Mouse (Mus musculus): ENCODE measurements at regions not wholly inside any gene's neighbourhood (a gene's known extent, or its start where the extent isn't known, plus 50 kb on each side); places are given as distances from the start of the nearest gene placed in this dataset.

DNA sequence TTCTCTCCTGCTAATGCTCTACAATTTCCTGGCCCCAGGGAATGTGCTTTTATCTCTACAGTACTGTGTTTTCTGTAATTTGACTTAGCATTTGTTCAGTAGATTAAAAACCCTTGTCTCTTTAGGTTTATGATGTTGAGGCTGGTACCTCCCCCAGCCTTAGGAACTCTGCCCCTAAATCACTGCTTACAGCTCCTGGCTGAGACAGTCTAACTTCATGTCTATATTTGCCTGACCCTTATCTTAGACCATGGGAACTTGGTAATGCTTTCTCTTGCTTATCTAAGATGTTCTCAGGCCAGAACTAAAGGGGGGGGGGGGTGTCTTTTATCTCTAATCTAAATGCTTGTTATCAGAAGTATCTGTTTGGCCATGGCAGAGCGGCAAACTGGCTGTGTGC is 160.1 kb upstream of the Mmadhc start:
- in situ Hi-C loops (cut with MboI, MseI): no loop called here

DNA sequence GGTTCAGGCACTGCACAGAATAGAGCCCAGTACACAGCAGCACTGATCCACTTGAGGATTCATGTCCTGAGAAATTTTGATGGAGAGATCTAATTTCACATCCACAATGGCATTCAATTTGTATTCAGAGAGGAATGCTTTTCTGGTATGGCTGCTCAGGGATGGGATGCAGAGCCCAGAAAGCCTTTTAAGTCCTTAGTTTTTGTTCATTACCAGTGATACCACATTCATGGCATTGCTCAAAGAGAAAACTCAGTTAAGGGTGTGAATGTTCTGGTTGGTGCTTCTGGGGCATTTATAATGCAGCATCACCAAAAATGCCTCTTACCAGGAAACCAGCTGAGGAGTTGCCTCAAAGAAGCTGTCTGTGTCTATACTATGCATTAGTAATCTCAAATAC is 151.5 kb upstream of the Mmadhc start:
- in situ Hi-C loops (cut with MboI, MseI): no loop called here

- in situ Hi-C loops (cut with MboI, MseI): no loop called here
Measured at GRCm38 (mm10) chr2:50445963-50446485, 149.4 kb upstream of the Mmadhc start.

GRCm38 (mm10) chr2:50440333-50440732 is 143.7 kb upstream of the Mmadhc start:
- in situ Hi-C loops (cut with MboI, MseI): no loop called here

DNA sequence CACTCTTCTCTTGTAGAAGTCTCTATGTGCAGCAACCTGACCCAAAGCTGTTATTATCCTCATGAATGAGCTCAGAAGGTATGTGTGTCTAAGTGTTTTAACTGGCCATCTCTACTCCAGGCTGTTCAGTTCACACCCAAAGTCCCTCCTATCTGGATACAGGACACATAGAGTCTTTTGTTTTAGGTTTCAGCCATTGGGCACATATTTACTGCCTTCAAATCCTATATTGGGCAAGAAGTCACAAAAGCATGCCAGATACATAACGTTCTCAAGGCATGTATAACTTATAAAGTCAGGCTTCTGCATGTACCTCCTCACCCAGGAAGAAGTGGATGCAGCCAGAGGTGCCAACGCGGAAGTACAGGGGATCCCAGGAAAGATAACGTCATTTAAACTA is 136.6 kb upstream of the Mmadhc start:
- in situ Hi-C loops (cut with MboI, MseI): no loop called here

DNA sequence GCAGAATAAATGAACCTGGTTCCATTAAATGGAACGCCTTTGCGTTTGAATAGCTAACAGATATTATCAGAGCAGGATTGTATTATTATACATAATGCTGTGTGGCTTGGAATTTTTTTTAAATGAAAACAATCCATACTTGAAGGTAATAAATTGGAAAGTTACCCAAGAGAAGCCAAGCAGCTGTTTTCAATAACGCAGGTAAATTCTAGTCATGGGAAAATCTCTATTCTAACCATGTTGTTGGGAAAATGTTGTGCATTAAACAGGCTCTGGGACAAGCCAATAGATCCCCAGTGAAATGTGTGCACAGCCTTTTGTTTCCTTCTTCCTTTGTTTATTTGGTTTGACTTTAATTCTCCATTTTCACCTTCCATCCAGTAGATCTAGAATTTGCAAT is 128.6 kb upstream of the Mmadhc start:
- in situ Hi-C loops (cut with MboI, MseI): no loop called here

GRCm38 (mm10) chr2:50419648-50420047 is 123.0 kb upstream of the Mmadhc start:
- in situ Hi-C loops (cut with MboI, MseI): no loop called here

- in situ Hi-C loops (cut with MboI, MseI): no loop called here
Measured at GRCm38 (mm10) chr2:50417643-50418042, 121.0 kb upstream of the Mmadhc start.

DNA sequence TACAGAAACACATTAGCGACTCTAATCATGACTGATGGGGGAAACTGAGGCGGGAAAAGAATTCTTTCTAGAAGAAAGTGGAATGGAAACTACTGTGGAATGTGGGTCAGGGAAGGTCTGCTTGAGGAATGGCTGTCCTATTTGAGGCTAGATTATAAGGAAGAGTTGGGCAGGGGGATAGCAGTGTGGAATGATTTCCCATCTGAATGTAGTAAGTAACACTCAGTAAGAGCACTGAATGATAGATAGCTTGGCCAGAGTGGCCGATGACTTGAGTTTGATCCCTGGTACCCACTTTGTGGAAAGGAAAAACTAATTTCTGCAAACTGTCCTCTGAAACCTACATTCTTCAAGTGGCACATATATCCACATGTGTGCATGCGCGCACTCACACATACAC is 120.5 kb upstream of the Mmadhc start:
- in situ Hi-C loops (cut with MboI, MseI): no loop called here

DNA sequence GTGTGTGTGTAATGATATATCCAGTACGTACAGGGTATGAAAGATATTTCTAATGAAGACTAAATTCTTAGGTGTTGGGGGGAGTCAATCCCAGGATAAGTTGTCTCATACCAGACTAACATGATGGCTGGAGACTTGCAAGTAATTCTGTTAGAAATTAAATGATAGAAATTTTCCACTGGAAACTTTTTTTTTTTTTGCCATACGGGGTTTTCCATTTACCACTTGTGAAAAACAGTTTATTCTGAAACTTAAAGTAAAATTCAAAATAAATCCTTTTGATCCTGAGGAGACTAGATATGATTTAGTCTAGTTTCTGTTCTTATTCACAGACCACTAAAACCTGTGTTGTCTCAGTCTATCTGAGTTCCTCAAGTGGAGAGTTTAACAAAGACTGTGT is 119.5 kb upstream of the Mmadhc start:
- in situ Hi-C loops (cut with MboI, MseI): no loop called here

DNA sequence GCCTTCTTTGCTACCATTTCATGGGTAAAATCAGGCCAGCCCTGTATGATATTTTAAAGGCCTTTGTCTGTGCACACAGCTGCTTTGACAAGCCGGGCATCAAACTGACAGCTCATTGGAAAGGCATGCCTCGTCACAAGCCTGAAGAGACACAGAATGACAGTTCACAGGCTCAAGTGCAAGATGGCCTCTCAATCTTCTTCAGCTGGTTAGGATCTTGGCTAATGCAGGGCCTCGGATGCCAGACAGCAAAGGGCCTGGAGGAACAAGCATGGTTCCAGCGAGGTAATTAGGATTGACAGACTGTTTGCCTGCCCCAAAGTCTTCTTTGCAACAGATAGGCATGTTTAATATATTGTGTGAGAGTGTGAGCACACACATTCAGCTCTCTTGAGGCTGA is 109.3 kb upstream of the Mmadhc start:
- in situ Hi-C loops (cut with MboI, MseI): no loop called here

- in situ Hi-C loops (cut with MboI, MseI): no loop called here
Measured at GRCm38 (mm10) chr2:50403106-50403505, 106.5 kb upstream of the Mmadhc start.

DNA sequence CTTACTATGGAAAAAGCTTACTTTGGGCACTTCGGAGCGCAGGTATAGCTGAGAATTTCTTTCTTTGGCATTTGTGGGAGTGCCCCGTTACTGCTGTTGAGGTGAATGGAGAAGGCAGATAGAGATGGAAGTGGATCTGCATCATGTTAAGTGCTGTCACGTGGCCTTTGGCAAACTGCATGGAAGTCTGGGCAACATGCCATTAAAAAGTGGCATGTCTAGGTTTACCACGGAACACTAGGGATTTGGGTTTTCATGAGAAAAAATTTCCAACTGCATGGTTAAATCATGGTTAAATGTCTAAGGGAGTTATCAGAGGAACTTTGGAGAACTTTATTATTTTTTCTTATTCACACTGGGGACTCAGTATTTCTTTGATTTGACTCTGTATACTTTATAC is 102.0 kb upstream of the Mmadhc start:
- in situ Hi-C loops (cut with MboI, MseI): no loop called here

DNA sequence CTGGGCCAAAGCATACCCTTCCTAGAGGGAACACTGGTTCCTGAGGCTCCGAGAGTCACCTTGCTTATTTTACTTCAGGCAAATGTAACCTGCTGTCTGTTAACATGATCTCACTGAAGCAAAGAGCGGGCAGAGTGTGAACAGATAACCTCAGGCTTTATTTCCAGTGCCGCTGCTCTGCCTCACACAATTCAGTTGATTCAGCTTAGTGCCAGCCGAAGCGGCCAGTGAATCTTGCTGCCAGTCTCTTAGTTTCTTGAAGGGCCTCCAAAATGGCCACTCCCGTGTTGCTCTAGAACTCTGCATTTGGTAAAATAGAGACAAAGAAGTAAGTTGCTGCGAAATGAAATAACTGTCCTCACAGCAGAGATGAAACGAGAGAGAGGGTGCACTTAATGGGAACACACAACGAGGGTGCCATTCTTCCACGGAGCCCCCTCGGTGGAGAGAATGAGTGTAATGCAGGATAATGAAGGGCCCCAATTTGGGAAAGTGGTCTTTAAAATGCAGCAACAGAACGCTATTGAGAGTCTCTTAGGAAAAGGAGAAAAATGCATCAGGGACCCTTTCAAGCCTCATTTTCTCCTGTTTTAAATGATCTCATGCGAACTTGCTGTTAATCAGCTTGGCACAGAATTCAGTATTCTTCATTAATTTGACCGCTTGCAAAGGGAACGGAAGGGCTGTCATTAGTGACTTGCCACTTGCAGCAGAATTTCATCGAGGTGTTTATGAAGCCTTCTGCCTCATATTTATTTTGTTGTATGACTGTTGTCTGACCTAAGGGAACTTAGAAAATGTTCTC is 81.2 kb upstream of the Mmadhc start:
- in situ Hi-C loops (cut with MboI, MseI): no loop called here

DNA sequence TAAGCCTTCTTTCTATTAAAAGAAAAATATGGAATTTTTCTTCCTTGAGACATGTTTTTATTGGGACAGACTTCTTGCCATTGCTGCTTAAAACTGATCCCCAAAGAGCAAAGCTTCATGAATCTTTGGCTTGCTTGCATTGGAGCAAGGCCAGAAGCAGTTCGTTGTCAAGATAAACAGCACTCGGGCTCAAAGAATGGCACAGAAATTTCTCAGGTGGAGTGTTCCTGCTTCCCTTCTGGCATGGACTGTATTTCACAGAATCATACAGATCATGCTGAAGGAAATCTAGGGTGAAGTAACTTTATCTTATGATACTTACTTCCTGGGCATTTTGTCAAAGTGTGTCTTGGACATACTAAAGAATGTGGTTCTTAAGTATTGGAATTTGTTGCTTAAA is 77.0 kb upstream of the Mmadhc start:
- in situ Hi-C loops (cut with MboI, MseI): no loop called here

GRCm38 (mm10) chr2:50373006-50373405 is 76.4 kb upstream of the Mmadhc start:
- in situ Hi-C loops (cut with MboI, MseI): no loop called here

DNA sequence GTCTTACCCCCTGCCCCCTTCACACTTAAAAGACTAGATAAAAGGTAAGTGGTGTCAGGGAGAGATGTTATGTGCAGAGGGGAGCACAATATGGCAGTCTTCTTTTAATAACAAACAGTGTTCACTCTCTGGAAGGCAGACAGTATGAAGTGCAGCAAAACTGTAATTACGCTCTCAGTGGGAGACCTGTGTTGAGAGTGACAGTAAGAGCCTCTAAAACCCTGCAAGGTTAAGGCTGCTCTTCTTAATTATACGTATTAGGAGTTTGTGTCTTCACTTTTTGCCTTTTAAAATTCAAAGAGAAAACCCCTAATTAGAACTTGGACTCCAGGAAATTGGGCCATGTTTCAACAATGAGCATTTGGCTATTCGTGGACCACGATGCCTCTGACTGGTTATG is 72.2 kb upstream of the Mmadhc start:
- in situ Hi-C loops (cut with MboI, MseI): no loop called here

DNA sequence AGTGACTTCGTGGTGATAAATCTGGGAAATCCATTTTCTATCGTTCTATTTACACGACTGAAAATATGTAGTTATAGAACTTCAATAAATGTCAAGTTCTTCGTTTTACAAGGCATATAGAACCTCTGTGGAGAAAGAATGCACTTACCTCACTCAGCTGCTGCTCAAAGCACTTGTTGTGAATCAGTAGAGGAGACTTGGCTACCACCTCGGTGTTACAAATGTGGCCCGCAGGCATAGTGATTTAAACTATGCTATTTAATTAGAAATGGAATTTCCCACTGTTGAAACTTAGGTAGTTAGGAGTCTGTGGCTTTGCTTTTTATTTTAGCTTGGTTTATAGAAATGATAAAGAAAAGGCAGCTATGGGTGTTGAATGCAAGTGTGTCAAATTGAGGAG is 71.8 kb upstream of the Mmadhc start:
- in situ Hi-C loops (cut with MboI, MseI): no loop called here

GRCm38 (mm10) chr2:50365221-50365620 is 68.6 kb upstream of the Mmadhc start:
- in situ Hi-C loops (cut with MboI, MseI): no loop called here

- in situ Hi-C loops (cut with MboI, MseI): no loop called here
Measured at GRCm38 (mm10) chr2:50356089-50356488, 59.5 kb upstream of the Mmadhc start.

DNA sequence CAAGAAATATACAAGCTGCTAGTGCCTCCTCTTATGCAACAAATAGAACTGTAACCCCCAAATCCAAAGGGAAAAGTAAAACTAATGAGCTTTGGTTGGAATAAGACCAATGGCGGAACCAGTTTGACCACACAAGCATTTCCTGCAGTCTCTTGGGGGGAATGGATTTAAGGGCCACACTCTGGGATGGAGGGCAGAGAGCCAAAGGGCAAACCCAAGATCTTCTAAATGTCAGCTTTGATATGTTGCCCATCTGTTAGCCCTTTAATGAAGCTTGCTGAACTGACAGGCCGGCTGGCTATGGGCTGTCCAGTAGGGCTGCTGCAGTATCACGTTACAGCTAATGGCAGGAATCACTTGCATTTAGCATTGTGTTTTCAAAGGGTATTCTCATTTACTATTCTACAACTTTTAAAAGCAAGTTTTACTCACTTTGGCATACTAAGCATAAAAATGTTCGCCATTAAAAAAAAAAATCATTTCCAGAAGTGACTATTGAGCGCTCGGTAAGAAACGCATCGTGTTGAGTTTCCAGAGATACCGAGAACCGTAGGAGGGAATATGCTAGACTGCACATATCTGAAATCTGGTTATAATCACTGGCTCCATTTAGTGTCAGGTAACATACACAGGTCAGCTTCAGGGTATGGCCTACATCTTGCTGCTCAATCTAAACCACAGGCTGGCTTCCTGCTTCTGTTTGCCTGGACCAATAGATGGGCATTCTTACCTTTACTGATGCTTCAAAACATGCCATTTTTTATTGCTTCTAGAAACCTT is 51.1 kb upstream of the Mmadhc start:
- in situ Hi-C loops (cut with MboI, MseI): no loop called here

Measured in T-helper 1 cell (primary cell).